Mouse (Mus musculus) midbrain, embryonic 12.5 days (tissue): ENCODE measurements around the gene Fshb. TPM values are rescaled to one million over a fixed set of nuclear protein-coding genes. Genes with fewer than 3 reads are reported as not detected.

Experiments
- ATAC-seq: fragments of 200-750 bp; cut with Nextera tagmentation; 2 replicates; pipeline ENCODE4 v1.8.0; 2017; ENCODE audit warnings: low read depth, moderate TSS enrichment, moderate library complexity; ENCODE audit not compliant: low FRiP score
- H3K27ac ChIP-seq: fragments of 300-500 bp; sonication (generic); replicated peaks from 2 replicates; pipeline ENCODE4 v1.5.1; 2016; ENCODE audit warnings: mild to moderate bottlenecking
- H3K27me3 ChIP-seq: fragments of 300-500 bp; sonication (generic); 2 replicates; pipeline ENCODE4 v1.6.1; 2016; ENCODE audit warnings: mild to moderate bottlenecking
- H3K36me3 ChIP-seq: fragments of 300-500 bp; sonication (generic); 2 replicates; pipeline ENCODE4 v1.6.1; 2016
- H3K4me1 ChIP-seq: fragments of 300-500 bp; sonication (generic); 2 replicates; pipeline ENCODE4 v1.6.1; 2016
- H3K4me2 ChIP-seq: fragments of 300-500 bp; sonication (generic); replicated peaks from 2 replicates; pipeline ENCODE4 v1.6.1; 2016; ENCODE audit warnings: mild to moderate bottlenecking, moderate library complexity
- H3K4me3 ChIP-seq: fragments of 300-500 bp; sonication (generic); 2 replicates; pipeline ENCODE4 v1.5.1; 2016; ENCODE audit warnings: mild to moderate bottlenecking
- H3K9ac ChIP-seq: fragments of 300-500 bp; sonication (generic); replicated peaks from 2 replicates; pipeline ENCODE4 v1.6.1; 2016; ENCODE audit warnings: mild to moderate bottlenecking, moderate library complexity
- H3K9me3 ChIP-seq: fragments of 300-500 bp; sonication (generic); 2 replicates; pipeline ENCODE4 v1.6.1; 2016; ENCODE audit warnings: mild to moderate bottlenecking
- WGBS: fragments of 180-500 bp; shearing (Covaris S2); methylation state at CpG from one replicate; pipeline ENCODE4 v1.1.7; 2016; 5-methylcytosine and 5-hydroxymethylcytosine counted together
- polyA plus RNA-seq: library from polyadenylated mRNA; unstranded; fragments of >200 nt; fragmentation: Nextera tagmentation; extraction: Ambion mirVana; gene quantifications from 2 replicates; pipeline ENCODE4 v1.2.1, GENCODE M21; 2016

Fshb gene
- polyA plus RNA-seq: not detected in 2 replicates

DNA sequence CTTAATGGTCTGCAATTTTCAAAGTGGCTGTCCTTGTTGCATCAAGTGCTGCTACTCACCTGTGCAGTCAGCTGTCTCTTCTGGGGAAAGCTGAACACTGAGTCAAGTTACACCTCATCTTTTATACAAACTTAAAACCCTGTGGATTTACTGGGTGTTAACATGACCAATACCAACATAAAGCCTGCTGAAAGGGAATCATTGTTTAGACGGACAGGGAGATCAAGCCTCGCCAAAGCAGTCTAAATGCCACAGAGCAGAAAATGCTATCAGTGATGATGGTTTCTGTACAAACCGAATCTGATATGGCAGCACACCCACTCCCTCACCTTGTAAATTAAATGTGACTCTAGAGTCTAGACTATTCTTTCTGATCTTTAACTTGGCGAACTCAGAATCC, at the start of gene Fshb:
TSS of gene Fshb (minus strand) at position 101 of the 400 bp plus-strand sequence.
- no peak within 1 kb of the TSS for H3K4me2 ChIP-seq
- 80% methylated on average over 4 of the region's 4 CpGs for WGBS
- H3K9ac ChIP-seq: no peak within 1 kb of the TSS
- ATAC-seq: no peak
- no peak within 1 kb of the TSS for H3K4me3 ChIP-seq
- no peaks in the 10 kb centered on the region; the same call in 1 of the 2 replicates for H3K4me1 ChIP-seq
- H3K9me3 ChIP-seq: no peaks in the 10 kb centered on the region
- no peak within 1 kb of the TSS for H3K27ac ChIP-seq
- no peaks in the 10 kb centered on the region for H3K36me3 ChIP-seq
- H3K27me3 ChIP-seq: no peaks in the 10 kb centered on the region

DNA sequence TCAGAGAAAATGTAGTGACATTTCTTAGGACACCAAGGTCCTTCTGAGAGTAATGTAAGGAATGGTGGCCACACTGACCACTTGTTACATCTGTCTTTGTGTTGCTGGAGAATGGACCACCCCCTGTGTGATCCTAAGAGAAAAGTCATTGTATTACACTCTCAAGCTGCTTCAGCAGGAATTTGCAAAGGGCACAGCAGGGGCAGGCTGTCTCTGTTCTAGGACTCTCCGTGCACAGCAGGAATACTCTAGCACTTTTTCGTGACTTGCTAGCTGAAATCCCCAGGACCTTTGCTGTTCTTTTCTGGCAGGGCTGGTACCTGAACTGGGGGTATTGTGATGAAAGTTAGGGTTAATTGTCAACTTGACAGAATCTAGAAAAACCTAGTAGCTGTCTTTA, 24.8 kb upstream of the Fshb start:
- H3K36me3 ChIP-seq: no peaks in the 10 kb centered on the region
- H3K4me1 ChIP-seq: 0 out of 2 replicates have a peak, but pooled peaks cover 2% of the 10 kb centered on the region
- no peak overlapping the region for H3K27ac ChIP-seq
- H3K4me3 ChIP-seq: no peak overlapping the region
- H3K27me3 ChIP-seq: no peaks in the 10 kb centered on the region
- 13% methylated on average over 2 of the region's 2 CpGs for WGBS
- H3K9ac ChIP-seq: no peak overlapping the region
- H3K4me2 ChIP-seq: no peak overlapping the region
- no peak for ATAC-seq
- H3K9me3 ChIP-seq: no peaks in the 10 kb centered on the region

GRCm38 (mm10) chr2:107083071-107083885, 23.8 kb upstream of the Fshb start:
- no peak overlapping the region for H3K4me3 ChIP-seq
- H3K27ac ChIP-seq: peak overlapping the region; percentile 20; the same call in 1 of the 2 replicates
- no peaks in the 10 kb centered on the region for H3K27me3 ChIP-seq
- H3K4me2 ChIP-seq: no peak overlapping the region
- H3K4me1 ChIP-seq: 0 out of 2 replicates have a peak, but pooled peaks cover 2% of the 10 kb centered on the region
- no peaks in the 10 kb centered on the region for H3K9me3 ChIP-seq
- no peaks in the 10 kb centered on the region for H3K36me3 ChIP-seq
- H3K9ac ChIP-seq: no peak overlapping the region
- ATAC-seq: peak; percentile 60
- WGBS: 54% methylated on average over 14 of the region's 14 CpGs

GRCm38 (mm10) chr2:107063260-107063659, 3.8 kb upstream of the Fshb start:
- WGBS: 51% methylated on average over 2 of the region's 2 CpGs

GRCm38 (mm10) chr2:107045955-107046354, 13.5 kb downstream of the Fshb start:
- Histone ChIP-seq H3K27me3 (no peaks in the 10 kb centered on the region), H3K4me1 (peaks cover 2% of the 10 kb centered on the region; the same call in 1 of the 2 replicates), H3K27ac (no peak overlapping the region), H3K4me3 (no peak overlapping the region), H3K36me3 (no peaks in the 10 kb centered on the region), H3K4me2 (no peak overlapping the region), H3K9me3 (no peaks in the 10 kb centered on the region), H3K9ac (no peak overlapping the region)
- ATAC-seq: no peak

More at GRCm38 (mm10) chr2:107063260-107063659, 3.8 kb upstream of the Fshb start:
- Histone ChIP-seq H3K4me1 (peaks cover 8% of the 10 kb centered on the region; the same call in 1 of the 2 replicates), H3K27ac (no peak overlapping the region), H3K4me3 (no peak overlapping the region), H3K36me3 (no peaks in the 10 kb centered on the region), H3K9me3 (no peaks in the 10 kb centered on the region), H3K9ac (no peak overlapping the region), H3K4me2 (no peak overlapping the region), H3K27me3 (no peaks in the 10 kb centered on the region)
- ATAC-seq: no peak

GRCm38 (mm10) chr2:107040816-107041215, 18.6 kb downstream of the Fshb start:
- H3K4me3 ChIP-seq: no peak overlapping the region
- H3K27ac ChIP-seq: no peak overlapping the region
- H3K36me3 ChIP-seq: no peaks in the 10 kb centered on the region
- H3K9me3 ChIP-seq: no peaks in the 10 kb centered on the region
- no peaks in the 10 kb centered on the region for H3K27me3 ChIP-seq
- no peak overlapping the region for H3K9ac ChIP-seq
- no peak for ATAC-seq
- peaks cover 2% of the 10 kb centered on the region; the same call in 1 of the 2 replicates for H3K4me1 ChIP-seq
- no peak overlapping the region for H3K4me2 ChIP-seq
- WGBS: 84% methylated on average over 4 of the region's 4 CpGs

DNA sequence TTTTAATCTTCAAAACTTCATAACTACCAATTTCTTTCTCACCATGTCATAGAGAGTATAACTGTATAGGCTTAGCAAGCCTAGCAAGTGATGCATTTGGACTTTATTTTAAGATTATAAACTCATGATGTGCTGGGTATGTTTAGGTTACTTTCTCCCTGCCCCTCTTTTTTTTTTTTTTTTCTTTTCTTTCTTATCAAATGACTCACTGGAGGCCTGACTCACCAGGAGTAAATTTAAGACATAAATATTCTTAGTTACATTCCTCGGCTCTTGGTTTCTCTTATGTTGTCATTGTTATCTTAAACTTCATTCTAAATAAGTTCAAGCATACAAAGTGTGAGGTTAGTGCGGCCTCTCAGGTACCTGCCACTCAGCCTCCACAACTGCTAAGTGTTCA, 23.5 kb downstream of the Fshb start:
- no peaks in the 10 kb centered on the region for H3K27me3 ChIP-seq
- H3K27ac ChIP-seq: no peak overlapping the region
- no peak overlapping the region for H3K4me2 ChIP-seq
- H3K36me3 ChIP-seq: no peaks in the 10 kb centered on the region
- 90% methylated on average over 2 of the region's 2 CpGs for WGBS
- no peaks in the 10 kb centered on the region for H3K4me1 ChIP-seq
- no peak overlapping the region for H3K4me3 ChIP-seq
- H3K9me3 ChIP-seq: no peaks in the 10 kb centered on the region
- no peak for ATAC-seq
- H3K9ac ChIP-seq: no peak overlapping the region

GRCm38 (mm10) chr2:107024694-107025093, 34.8 kb downstream of the Fshb start:
- H3K4me1 ChIP-seq: no peaks in the 10 kb centered on the region
- no peaks in the 10 kb centered on the region for H3K36me3 ChIP-seq
- no peak overlapping the region for H3K4me2 ChIP-seq
- no peak overlapping the region for H3K9ac ChIP-seq
- H3K9me3 ChIP-seq: no peaks in the 10 kb centered on the region
- 80% methylated on average over 4 of the region's 4 CpGs for WGBS
- no peak for ATAC-seq
- H3K27me3 ChIP-seq: no peaks in the 10 kb centered on the region
- H3K4me3 ChIP-seq: no peak overlapping the region
- H3K27ac ChIP-seq: no peak overlapping the region

DNA sequence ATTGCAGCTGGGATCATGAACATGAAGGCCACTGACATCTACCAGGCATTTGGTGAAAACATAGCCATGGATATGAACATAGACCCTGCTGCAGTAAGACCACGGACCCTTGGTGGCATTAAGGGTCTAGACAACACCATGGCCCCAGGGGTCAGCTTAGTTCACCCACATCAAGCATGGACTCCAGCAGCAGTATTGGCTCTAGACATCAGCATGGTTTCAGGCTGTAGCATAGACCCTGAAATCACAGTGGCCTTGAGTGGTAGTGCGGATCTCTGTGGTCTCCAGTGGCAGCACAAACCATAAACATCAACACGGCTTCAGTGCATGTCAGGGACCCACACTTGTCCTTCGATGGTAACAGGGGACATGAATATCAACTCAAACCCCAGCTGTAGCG, 36.7 kb downstream of the Fshb start:
- H3K9ac ChIP-seq: no peak overlapping the region
- no peaks in the 10 kb centered on the region for H3K27me3 ChIP-seq
- no peaks in the 10 kb centered on the region for H3K36me3 ChIP-seq
- H3K4me2 ChIP-seq: no peak overlapping the region
- H3K4me1 ChIP-seq: no peaks in the 10 kb centered on the region
- no peaks in the 10 kb centered on the region for H3K9me3 ChIP-seq
- ATAC-seq: no peak
- 91% methylated on average over 5 of the region's 5 CpGs for WGBS
- H3K4me3 ChIP-seq: no peak overlapping the region
- H3K27ac ChIP-seq: no peak overlapping the region

- no peak overlapping the region for H3K4me3 ChIP-seq
- WGBS: 83% methylated on average over 2 of the region's 2 CpGs
- no peaks in the 10 kb centered on the region for H3K9me3 ChIP-seq
- no peaks in the 10 kb centered on the region for H3K4me1 ChIP-seq
- H3K4me2 ChIP-seq: no peak overlapping the region
- no peaks in the 10 kb centered on the region for H3K36me3 ChIP-seq
- no peak for ATAC-seq
- H3K9ac ChIP-seq: no peak overlapping the region
- H3K27ac ChIP-seq: no peak overlapping the region
- no peaks in the 10 kb centered on the region for H3K27me3 ChIP-seq
Observed at GRCm38 (mm10) chr2:107019331-107019730, 40.1 kb downstream of the Fshb start.

- H3K4me1 ChIP-seq: no peaks in the 10 kb centered on the region
- H3K9ac ChIP-seq: no peak overlapping the region
- no peak overlapping the region for H3K4me3 ChIP-seq
- ATAC-seq: no peak
- H3K27ac ChIP-seq: no peak overlapping the region
- no peaks in the 10 kb centered on the region for H3K36me3 ChIP-seq
- 84% methylated on average over 4 of the region's 4 CpGs for WGBS
- 0 out of 2 replicates have a peak, but pooled peaks cover 2% of the 10 kb centered on the region for H3K27me3 ChIP-seq
- H3K9me3 ChIP-seq: no peaks in the 10 kb centered on the region
- no peak overlapping the region for H3K4me2 ChIP-seq
Observed at GRCm38 (mm10) chr2:107013161-107013560, 46.3 kb downstream of the Fshb start.

DNA sequence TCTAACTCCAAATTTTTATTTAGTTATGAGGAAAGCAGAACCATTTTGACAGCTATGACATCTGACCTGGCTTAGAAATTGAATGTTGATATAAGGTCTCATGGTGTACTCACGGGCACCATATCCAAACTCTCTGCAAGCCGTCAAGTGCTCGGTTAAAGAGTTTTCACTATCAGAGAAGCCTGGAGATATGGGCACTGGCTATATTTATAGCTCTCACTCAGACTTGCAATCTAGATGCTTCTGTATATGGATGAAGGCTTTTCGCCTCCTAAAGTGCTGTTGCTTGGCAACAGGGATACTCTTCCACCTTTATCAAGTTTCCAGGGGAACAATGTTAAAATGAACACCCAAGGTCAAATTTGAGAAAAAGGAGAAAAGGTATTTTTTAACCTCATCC, 47.1 kb downstream of the Fshb start:
- 91% methylated on average over 4 of the region's 4 CpGs for WGBS
- no peak for ATAC-seq
- Histone ChIP-seq H3K9ac (no peak overlapping the region), H3K4me2 (no peak overlapping the region), H3K36me3 (no peaks in the 10 kb centered on the region), H3K27ac (no peak overlapping the region), H3K9me3 (no peaks in the 10 kb centered on the region), H3K27me3 (0 out of 2 replicates have a peak, but pooled peaks cover 2% of the 10 kb centered on the region), H3K4me1 (no peaks in the 10 kb centered on the region), H3K4me3 (no peak overlapping the region)
